Mouse (Mus musculus): Measurements from ENCODE around the gene Iqsec1.

The Iqsec1 gene

DNA sequence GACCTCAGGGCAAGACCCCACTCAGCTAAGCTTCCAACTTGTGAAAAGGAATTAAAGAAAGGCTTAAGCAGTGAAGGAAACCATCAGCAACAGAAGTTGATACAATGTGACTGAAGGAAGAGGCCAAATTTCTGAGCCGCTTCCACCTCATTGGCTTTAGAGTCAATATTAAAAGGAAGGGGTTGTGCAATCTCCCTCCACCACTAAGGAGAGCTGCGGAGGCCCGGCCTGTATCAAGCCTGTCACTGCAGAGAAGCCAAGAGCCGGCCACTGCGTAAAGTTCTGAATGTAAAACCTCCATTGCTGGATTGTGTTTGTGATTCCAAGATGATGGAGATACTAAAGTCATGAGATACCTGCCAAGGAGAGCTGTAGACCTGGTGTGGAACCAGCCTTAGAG lies 199.0 kb downstream of the Iqsec1 start:
- no peak for DNase-seq (ENCODE audit: extremely low spot score, low read depth, low spot score)

DNA sequence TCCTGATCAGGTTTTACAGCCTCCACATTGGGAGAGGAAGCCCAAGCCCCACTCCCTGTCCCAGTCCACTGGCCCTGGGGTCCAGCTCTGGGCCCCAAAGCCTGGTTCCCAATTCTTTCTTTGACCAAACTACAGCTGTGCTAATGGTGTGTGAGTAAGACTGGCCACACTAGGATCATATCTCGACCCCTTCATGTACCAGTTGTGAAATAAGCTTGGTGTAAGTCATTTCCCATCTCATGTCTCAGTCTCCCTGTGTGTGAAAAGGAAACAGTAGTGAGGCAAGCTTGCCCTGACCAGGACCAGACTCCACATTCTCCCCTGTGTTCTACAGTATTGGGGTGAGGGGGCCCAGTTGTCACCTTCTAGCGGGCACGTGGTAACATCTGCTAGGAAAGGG lies 200.9 kb downstream of the Iqsec1 start:
- no peak for DNase-seq (ENCODE audit: extremely low spot score, low read depth, low spot score)

DNA sequence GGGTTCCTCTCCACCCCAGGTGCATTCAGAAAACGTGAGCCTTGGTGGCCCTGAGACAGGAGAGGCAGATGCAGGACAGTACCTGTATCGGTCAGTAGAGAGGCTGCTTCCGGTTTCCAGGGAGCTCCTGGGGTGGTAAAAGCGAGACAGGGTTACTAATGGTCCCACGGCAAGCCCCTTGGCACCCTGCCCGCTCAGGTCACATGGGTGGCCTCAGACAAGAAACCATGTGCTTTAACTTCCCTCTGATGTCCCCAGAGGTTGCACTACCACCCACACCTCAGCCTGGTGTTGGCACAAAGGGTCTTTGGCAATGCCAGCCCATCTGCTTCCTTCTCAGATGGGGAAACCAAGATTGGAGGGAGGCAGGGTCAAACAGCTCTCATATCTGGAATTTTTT lies 201.4 kb downstream of the Iqsec1 start:
- DNase-seq (ENCODE audit: extremely low spot score, low read depth, low spot score): no peak

DNA sequence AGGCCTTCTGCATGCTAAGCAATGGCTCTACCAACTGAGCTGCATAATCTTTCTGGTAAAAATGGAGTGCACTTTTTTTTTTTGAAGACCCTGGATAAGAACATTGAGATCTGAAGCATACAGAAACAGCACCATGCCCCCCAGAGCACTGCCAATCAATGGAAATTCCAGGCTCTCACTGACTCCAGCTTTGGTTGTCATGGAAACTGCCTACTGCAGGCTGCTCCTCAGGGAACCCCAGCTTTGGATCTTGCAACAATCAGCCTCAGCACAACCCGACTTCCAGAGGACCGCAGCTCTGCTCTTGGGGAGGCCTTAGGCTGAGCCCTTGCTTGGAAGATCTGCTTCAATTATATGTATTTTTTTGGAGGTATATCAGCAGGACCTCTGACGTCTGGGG lies 201.9 kb downstream of the Iqsec1 start:
- no peak for DNase-seq (ENCODE audit: extremely low spot score, low read depth, low spot score)

DNA sequence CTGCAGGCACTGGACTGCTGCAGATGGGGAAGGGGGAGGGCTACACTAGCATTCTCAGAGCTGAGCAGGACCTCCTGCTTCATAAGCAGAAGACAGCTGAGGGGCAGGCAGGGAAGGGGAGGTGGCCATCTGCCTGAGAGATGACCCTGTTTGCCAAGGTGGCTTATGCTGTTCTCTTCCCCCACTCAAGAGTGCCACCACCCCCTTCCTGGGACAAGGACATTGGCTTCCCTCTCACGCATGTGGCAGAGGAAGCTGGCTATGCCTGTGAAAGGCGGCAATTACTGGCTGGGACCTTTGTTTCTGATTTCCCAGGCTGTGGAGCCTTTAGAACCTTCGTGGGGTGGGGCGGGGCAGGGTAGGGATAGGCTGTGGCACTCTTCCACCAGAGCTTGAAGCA lies 204.5 kb downstream of the Iqsec1 start:
- no peak for DNase-seq (ENCODE audit: extremely low spot score, low read depth, low spot score)

DNA sequence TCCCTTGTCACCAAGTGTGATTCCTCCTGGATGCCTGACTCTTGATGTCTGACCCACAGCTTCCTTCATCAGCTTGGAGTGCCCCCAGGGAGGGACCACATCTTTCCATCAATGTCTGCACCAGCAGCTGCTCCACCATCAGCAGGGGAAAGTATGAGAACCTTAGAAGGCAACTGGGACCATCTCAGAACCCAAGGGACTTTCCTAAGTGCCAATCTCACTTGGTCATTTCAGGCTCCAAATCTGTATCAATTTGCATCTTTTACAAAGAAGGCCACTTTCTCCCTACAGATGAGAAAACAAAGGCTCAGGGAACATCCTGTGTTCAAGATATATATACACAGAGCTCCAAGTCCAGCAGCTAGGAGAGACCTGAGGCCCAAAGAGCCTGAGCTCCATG lies 205.3 kb downstream of the Iqsec1 start:
- DNase-seq (ENCODE audit: extremely low spot score, low read depth, low spot score): no peak

DNA sequence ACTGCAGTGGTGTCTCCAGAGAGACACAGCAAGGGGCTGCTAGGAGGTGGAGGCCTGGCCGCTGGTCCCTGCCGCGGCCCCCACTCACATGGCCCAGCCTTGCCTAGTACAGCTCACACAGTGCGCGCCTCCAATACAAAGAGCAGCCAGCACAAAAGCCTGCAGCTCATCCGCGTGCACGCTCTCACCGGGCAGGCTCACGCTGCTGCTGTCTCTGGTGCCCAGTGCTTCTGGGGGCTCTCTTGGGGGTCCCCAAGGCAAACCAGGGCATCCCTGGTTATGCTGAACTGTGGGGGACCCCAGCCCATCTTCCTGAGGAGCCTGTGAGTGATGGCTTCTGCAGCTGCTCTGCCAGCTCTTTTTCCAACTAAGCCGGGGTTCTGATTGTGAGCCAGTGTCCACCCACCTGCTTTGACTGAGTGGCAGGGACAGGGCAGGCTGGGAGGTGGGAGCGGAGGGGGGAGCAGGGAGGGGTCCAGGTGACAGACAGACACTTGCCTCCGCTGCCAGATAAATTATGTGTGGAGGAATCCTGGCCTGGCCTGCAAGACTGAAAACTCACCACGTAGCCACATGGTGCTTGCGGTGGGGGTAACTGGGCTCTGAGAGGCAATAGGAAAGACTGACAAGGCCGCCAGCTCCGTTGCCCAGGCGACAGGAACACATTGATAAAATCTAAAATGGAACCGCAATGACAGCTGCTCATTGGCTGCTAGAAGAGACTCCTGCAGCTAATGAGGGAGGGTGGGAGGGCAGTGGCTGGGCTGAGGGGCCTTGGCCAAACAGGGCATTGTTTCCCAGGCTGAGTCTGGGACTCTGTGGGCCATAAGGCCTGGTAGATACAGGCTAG lies 206.3 kb downstream of the Iqsec1 start:
- DNase-seq (ENCODE audit: extremely low spot score, low read depth, low spot score): no peak

DNA sequence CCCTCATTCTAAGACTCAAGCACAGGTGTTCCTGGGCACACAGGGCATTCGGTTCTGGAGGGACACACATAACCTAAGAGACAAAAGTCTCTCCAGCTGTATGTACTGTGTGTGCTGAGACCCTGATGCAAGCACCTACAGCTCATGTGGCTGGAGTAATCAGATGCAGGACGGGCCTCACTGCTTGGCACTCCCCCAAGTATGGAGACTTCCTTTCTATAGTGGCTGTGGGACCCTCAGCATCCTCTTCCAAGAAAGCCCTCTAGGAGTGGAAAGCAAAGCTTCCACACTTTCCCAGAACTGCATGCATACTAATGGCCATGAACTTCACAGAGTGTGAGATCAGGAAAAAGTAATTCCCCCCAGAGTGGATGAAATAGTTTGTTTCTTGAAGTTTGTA lies 208.0 kb downstream of the Iqsec1 start:
- no peak for DNase-seq (ENCODE audit: extremely low spot score, low read depth, low spot score)

DNA sequence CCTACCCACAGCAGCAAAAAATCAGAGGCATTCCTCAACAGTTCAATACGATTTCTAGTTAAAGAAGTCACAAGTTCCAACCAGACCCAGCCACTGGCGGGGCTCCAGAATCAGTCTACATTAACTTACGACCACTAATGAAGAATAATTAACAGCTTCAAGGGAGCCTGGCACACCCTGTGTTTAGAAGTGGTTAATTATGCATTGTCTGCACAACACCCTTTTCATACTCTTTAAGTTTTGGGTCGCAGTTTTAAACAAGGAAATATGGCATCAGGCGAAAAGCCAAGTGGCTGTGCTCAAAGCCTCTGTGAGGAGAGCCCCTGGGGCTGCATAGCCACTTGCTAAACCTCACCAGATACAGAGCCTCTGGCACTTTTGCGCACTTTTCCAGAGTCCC lies 209.6 kb downstream of the Iqsec1 start:
- no peak for DNase-seq (ENCODE audit: extremely low spot score, low read depth, low spot score)

DNA sequence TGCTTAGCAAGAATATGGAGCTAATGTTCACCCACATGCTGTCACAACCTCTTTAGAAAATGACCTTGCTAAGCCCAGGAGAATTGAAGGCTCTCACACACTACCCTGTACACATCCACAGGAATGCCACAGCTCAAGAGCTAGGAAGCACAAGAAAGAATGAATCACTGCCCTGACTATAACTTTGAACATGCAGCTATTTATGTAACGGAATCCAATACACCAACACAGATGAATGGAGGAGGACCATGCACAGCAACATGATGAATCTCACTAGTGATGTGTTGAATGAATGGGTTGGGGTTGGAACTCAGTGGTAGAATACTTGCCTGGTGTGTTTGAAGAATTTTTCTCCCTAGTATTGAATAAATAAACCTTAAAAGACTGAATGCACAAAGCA lies 211.2 kb downstream of the Iqsec1 start:
- no peak for DNase-seq (ENCODE audit: extremely low spot score, low read depth, low spot score)

DNA sequence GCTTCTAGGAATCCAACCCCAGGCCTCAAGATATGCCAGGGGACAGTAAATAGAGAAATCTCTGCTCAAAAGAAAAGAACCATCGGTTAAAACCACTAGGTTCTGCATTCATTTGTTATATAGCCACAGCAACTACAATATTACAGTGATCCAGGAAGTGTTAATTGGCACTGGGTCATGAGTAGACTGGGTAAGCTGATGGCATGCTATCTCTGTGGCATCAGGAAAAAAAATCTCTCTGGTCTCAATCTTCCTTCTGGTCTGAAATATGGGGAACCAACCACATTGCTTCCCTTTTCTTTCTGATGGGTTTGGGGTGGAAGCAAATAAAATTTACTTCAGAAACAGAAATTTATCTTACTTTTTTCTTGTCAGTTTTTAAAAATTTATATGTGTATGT lies 212.9 kb downstream of the Iqsec1 start:
- no peak for DNase-seq (ENCODE audit: extremely low spot score, low read depth, low spot score)

DNA sequence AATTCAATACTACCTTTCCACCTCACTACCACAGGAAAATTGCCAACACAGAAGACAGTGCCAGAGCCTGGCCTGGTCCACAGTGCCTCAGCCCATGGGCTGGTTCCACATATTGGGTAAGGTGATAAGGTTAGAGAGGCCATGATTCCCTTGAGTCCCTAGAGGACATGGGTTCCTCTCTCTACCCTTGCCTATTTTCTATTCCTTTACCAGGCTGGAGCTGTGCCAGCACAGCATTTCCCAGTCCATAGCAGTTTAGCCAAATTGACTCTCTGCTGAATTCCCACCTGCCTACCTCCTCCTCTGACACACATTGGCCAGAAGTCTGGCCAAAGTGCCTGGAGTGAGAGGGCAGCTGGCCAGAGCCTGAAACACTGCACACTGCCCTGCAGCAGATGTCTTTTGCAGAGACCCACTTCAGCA lies 214.7 kb downstream of the Iqsec1 start:
- DNase-seq (ENCODE audit: extremely low spot score, low read depth, low spot score): no peak

DNA sequence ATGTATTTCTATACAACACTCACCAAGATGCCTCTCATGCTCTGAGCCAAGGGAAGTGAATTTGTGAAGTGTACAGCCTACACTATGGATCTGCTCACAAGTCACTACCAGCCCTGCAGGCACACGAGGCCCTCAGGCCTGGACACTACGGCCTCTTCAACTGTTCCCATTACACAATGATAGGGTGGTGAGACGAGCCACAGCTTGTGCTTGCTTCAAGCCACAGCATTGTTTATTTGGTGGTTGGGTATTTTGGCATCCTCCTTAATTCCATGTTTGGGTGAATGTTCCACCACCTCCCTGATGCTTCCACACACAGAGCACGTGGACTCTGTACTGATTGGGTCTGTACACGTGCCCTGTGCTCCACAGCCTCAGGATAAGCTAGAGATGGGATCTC lies 216.4 kb downstream of the Iqsec1 start:
- no peak for DNase-seq (ENCODE audit: extremely low spot score, low read depth, low spot score)

DNA sequence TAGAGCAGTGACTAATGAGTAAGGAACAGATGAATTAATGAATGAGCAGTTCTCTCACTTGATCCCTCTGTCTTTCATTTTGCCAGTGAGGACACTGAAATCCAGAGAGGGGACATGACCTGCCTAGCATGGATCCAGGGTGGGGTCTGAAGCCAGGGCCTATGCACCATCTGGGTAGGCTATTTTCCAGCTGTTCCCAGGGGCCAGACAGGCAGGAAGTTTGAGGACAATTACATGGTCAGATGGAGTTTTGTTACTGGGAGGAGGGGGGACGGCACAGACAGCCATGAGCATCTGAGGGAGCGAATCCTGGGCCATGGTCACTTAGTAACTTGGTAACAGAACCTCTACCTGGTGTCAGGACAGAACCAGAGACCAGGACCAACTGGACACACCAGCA lies 220.0 kb downstream of the Iqsec1 start:
- no peak for DNase-seq (ENCODE audit: extremely low spot score, low read depth, low spot score)

DNA sequence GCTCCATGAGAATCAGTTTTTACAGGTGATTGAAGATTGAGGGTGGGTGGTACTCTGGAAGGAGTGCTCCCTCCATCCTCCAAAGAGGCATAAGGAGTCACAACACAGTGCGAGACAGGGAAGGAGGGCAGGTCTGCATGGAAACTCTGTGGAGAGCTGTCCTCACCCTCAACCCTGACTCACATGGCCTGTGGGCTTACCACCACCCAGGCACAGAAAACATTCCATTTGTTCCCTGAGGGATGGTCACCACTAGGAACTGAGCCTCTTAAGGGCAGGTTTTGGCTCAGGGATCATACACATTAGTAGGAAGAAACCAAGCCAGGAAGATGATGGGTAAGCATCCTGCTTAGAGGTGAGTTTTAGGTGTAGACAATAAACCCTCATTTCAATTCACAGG lies 220.6 kb downstream of the Iqsec1 start:
- no peak for DNase-seq (ENCODE audit: extremely low spot score, low read depth, low spot score)

DNA sequence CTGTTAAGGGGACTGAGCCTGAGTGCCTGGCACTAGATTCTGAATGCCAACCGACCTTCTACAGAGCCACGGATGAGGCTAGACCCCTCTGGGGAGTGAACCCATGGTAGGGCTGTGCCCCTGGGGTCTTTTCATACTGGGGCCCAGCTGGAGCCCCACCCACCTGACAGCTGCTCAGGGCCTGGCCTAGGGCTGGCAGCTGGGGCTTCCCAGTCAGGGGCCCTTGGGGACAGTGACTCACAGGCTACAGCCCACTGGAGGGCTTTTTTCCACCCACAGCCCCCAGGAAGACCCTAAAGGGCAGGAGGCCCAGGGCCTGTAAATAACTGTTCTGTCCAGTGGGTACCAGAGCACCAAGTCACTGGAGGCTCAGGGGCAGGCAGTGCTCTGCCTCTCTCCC lies 223.7 kb downstream of the Iqsec1 start:
- DNase-seq (ENCODE audit: extremely low spot score, low read depth, low spot score): no peak

DNA sequence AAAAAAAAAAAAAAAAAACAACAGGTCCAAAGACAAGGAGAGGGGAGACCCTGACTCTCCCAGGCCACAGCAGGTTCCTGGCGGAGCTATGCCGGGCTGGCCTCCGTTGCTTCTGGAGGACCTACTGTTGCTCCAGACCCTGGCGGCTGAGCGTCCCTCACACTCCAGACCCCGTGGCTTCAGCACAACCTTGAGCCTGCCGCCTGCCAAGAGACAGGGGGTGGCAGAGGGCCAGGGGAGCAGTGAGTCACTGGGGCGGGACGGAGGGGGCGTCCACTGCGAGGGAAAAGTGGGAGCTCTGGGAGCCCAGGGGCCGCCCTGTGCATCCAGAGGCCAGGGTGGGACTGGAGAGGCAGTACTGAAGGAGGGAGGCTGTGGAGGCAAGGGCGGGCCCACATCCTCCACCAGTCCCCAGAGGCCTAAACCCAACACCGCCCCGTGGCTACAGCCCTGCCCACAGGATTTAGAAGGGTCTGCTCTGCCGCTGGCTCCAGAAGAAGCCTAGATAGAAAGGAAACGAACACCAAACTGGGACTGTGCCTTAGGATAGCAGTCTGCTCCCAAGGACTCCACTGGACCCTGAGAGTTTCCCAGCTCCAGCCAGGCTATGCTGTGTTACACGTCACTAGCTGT lies 224.4 kb downstream of the Iqsec1 start:
- no peak for DNase-seq (ENCODE audit: extremely low spot score, low read depth, low spot score)

DNA sequence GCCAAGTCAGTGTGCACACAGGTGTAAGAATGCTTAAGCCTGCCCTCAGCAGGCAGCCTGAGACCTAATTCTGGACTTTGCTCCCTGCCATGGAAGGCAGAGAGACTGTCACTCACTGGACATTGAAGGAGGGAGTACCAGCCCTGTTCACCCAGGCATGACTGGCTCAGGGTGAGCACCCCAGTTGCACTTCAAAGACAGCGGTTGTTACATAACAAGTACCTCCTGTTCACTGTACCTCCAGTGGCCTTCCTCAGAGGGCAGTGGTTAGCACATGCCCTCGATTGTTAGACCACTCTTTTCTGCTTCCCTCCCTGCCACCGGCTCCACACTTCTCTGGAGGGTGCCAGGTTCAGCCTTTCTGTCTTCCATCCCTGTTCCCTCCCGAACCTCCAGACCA lies 225.2 kb downstream of the Iqsec1 start:
- DNase-seq (ENCODE audit: extremely low spot score, low read depth, low spot score): no peak

DNA sequence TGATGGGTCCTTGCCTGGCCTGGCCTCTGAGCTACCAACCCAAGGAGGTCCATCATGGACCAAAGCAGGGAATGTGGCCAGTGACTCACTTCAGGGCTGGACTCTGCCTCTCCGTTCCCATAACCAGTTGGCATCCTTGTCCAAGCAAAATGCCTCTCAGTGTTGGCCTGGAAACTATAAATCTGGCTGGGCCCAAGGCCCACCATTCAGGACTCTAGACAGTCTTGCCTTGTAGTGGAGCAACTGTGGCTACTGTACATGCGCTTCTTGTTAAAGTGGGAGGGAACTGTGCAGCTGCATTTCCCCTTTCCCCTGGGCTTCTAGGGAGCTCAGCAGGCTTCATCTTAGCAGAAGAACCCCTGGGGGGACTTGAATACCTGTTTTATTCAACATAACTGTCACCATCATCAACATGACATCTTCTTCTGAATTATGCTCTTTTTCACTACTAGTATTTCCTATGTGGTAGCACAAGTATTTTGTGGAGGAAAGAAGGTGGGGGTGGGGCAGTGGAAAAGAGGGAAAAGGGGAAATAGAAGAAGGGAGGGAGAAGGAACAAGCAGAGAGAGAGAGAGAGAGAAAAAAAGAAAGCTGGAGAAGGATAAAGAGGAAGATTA lies 226.3 kb downstream of the Iqsec1 start:
- no peak for DNase-seq (ENCODE audit: extremely low spot score, low read depth, low spot score)

DNA sequence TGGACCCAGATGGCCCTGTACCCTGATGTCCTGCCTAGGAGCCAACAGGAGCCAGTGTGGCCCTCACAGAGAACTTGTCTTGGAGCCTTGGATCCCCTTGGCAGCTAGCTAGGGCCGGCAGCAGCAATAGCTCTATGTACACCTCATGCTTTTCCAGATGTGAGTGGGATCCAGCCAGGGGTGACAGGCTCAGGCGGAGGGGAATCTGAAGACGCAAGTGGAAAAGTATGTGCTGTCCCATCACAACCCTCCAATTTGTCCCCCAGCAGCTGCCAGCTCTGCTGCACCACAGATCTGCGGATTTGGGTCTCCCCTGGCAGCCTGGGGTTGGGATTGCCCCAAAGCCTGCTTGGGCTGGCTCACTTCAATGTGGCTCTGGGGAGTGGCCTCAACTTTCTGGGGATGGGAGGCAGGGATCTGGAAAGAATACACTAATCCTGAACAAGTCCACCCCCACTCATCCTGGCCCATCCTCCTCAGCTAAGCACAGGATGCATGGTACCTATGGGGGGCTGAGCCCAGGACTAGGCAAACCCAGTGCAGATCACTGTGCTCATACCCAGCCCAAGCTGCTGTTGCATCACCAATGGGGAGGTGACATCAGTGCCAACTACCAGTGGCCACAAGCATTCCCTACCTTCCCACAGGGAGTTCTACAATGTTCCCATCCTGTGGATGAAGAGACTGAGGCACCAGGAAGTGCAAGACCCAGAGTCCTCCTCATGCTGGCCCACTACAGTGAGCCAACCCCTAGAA lies 227.0 kb downstream of the Iqsec1 start:
- no peak for DNase-seq (ENCODE audit: extremely low spot score, low read depth, low spot score)

DNA sequence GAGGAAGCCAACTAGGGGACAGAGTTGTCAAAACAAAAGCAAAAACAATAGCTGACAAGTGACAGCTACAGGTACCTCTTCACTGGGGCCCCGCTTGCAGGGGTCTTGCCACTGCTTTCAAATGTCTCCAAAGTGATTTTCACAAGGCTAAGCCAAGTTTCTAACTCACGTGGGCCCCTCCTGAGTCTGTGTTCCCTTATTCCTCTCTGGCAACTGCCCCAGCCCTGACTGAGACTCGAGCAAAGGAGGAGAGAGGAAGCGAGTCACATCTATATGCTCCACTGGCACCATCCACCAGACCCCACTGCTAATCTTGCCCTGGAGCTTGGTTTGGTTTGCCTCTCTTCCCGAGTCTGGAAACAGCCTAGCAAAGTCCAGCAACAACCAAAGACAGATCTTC lies 227.6 kb downstream of the Iqsec1 start:
- DNase-seq (ENCODE audit: extremely low spot score, low read depth, low spot score): no peak

DNA sequence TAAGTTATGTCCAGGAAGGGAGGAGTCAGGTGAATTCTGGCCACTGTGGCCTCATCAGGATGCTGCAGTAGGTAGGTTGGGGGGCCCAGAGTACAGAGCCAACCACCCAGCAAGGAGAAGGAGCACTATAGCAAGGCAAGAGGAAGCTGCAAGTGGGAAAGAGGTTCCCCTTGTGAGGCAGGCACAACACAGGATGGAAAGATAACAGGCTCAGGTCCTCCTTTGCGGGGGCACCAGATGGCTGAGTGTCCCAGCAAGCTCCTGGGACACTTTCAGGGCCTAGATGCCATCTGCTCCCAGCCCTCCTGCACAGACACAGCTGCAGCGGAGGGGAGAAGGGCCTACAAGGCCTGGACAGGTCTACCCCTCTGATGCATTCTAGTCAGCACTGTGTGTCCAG lies 228.7 kb downstream of the Iqsec1 start:
- no peak for DNase-seq (ENCODE audit: extremely low spot score, low read depth, low spot score)

All from hindlimb bud, embryonic 11.5 days (tissue).